Mouse (Mus musculus) limb, embryonic 14.5 days (tissue): Measurements from ENCODE around the gene Tlr9. TPM values are rescaled to one million over a fixed set of nuclear protein-coding genes. Genes with fewer than 3 reads are reported as not detected.

Experiments used
- ATAC-seq: fragments of 200-750 bp; cut with Nextera tagmentation; 2 replicates; pipeline ENCODE4 v1.8.0; 2017; ENCODE audit warnings: low read depth, moderate number of reproducible peaks, moderate TSS enrichment; ENCODE audit not compliant: low FRiP score
- DNase-seq: peaks from one replicate; pipeline ENCODE4 v3.0.0-alpha.2; 2015; ENCODE audit warnings: low spot score
- H3K27ac ChIP-seq: fragments of 300-500 bp; sonication (generic); replicated peaks from 2 replicates; pipeline ENCODE4 v1.5.1; 2014; ENCODE audit warnings: low read depth, mild to moderate bottlenecking, low read length, moderate library complexity, mixed read lengths
- H3K27me3 ChIP-seq: fragments of 300-500 bp; sonication (generic); 2 replicates; pipeline ENCODE4 v1.6.1; 2014; ENCODE audit warnings: low read length, mixed read lengths; ENCODE audit not compliant: control insufficient read depth, insufficient read depth
- H3K36me3 ChIP-seq: fragments of 300-500 bp; sonication (generic); 2 replicates; pipeline ENCODE4 v1.6.1; 2014; ENCODE audit warnings: mild to moderate bottlenecking, low read length, moderate library complexity, mixed read lengths; ENCODE audit not compliant: control insufficient read depth, insufficient read depth
- H3K4me1 ChIP-seq: fragments of 300-500 bp; sonication (generic); 2 replicates; pipeline ENCODE4 v1.6.1; 2014; ENCODE audit warnings: antibody characterized with exemption, low read length, mixed read lengths; ENCODE audit not compliant: control insufficient read depth, insufficient read depth
- H3K4me2 ChIP-seq: fragments of 300-500 bp; sonication (generic); replicated peaks from 2 replicates; pipeline ENCODE4 v1.6.1; 2014; ENCODE audit warnings: low read depth, mild to moderate bottlenecking, low read length, moderate library complexity; ENCODE audit not compliant: severe bottlenecking
- H3K4me3 ChIP-seq: fragments of 300-500 bp; sonication (generic); replicated peaks from 2 replicates; pipeline ENCODE4 v1.5.1; 2014; ENCODE audit warnings: low read length
- H3K9ac ChIP-seq: fragments of 300-500 bp; sonication (generic); 2 replicates; pipeline ENCODE4 v1.6.1; 2014; ENCODE audit warnings: mild to moderate bottlenecking, low read depth, low read length, moderate library complexity; ENCODE audit not compliant: severe bottlenecking
- H3K9me3 ChIP-seq: fragments of 300-500 bp; sonication (generic); 2 replicates; pipeline ENCODE4 v1.6.1; 2016; ENCODE audit warnings: low read length; ENCODE audit not compliant: control insufficient read depth
- POLR2A ChIP-seq: fragments of 200-500 bp; IDR thresholded peaks from 2 replicates; pipeline ENCODE4 v1.8.0; 2012; ENCODE audit warnings: inconsistent platforms, mild to moderate bottlenecking, moderate library complexity, borderline replicate concordance; ENCODE audit not compliant: insufficient read depth, insufficient read length; ENCODE audit errors: extremely low read depth
- WGBS: fragments of 180-500 bp; shearing (Covaris S2); extraction: QIAGEN DNeasy Blood & Tissue Kit; methylation state at CpG from one replicate; pipeline ENCODE4 v1.1.7; 2014; 5-methylcytosine and 5-hydroxymethylcytosine counted together
- polyA plus RNA-seq, 2 experiments: library from polyadenylated mRNA; depleted of rRNA in 1 of 2; stranded (reverse) in 1 of 2; unstranded in 1 of 2; fragments of >200 nt; fragmentation: Nextera tagmentation in 1 of 2; extraction: Ambion mirVana in 1 of 2; gene quantifications; 2 replicates each; pipeline versions ENCODE4 v1.2.1 to v1.2.3; 2012 to 2014

Gene Tlr9
- polyA plus RNA-seq, 2 experiments: 0.08 to 0.99 TPM

GRCm38 (mm10) chr9:106203990-106204851 lies 18.2 kb upstream of the Tlr9 start:
- TF ChIP-seq POLR2A: no peak
- no peak overlapping the region for H3K27ac ChIP-seq

GRCm38 (mm10) chr9:106205713-106206290 lies 16.6 kb upstream of the Tlr9 start:
- H3K27me3 ChIP-seq: no peaks in the 10 kb centered on the region
- H3K4me2 ChIP-seq: no peak overlapping the region
- no peaks in the 10 kb centered on the region for H3K9me3 ChIP-seq
- 76% methylated on average over 7 of the region's 7 CpGs for WGBS
- DNase-seq (no peak), ATAC-seq (no peak)
- TF ChIP-seq POLR2A: no peak
- no peak overlapping the region for H3K27ac ChIP-seq
- no peak overlapping the region for H3K9ac ChIP-seq
- peaks cover 13% of the 10 kb centered on the region; the same call in 1 of the 2 replicates for H3K4me1 ChIP-seq
- no peak overlapping the region for H3K4me3 ChIP-seq
- peaks cover 17% of the 10 kb centered on the region for H3K36me3 ChIP-seq

More at GRCm38 (mm10) chr9:106203990-106204851, 18.2 kb upstream of the Tlr9 start:
- WGBS: 74% methylated on average over 7 of the region's 7 CpGs
- DNase-seq (no peak), ATAC-seq (no peak)
- Histone ChIP-seq H3K4me1 (peaks cover 18% of the 10 kb centered on the region), H3K4me2 (peak overlapping the region; percentile 60), H3K4me3 (peak overlapping the region; percentile 51), H3K27me3 (no peaks in the 10 kb centered on the region), H3K9me3 (no peaks in the 10 kb centered on the region), H3K36me3 (peaks cover 17% of the 10 kb centered on the region), H3K9ac (0 out of 2 replicates have a peak overlapping the region, but pooled peaks have one; percentile 69)

GRCm38 (mm10) chr9:106206515-106206914 lies 15.9 kb upstream of the Tlr9 start:
- no peaks in the 10 kb centered on the region for H3K9me3 ChIP-seq
- peaks cover 14% of the 10 kb centered on the region for H3K4me1 ChIP-seq
- no peak overlapping the region for H3K4me2 ChIP-seq
- no peak overlapping the region for H3K27ac ChIP-seq
- TF ChIP-seq POLR2A: no peak
- WGBS: 63% methylated on average over 2 of the region's 2 CpGs
- DNase-seq: no peak
- no peak for ATAC-seq
- no peak overlapping the region for H3K9ac ChIP-seq
- H3K27me3 ChIP-seq: no peaks in the 10 kb centered on the region
- H3K4me3 ChIP-seq: no peak overlapping the region
- H3K36me3 ChIP-seq: peaks cover 17% of the 10 kb centered on the region

GRCm38 (mm10) chr9:106208181-106208580 lies 14.2 kb upstream of the Tlr9 start:
- Histone ChIP-seq H3K27me3 (no peaks in the 10 kb centered on the region), H3K4me2 (no peak overlapping the region), H3K27ac (no peak overlapping the region), H3K4me3 (no peak overlapping the region), H3K36me3 (peaks cover 27% of the 10 kb centered on the region), H3K9me3 (no peaks in the 10 kb centered on the region), H3K9ac (no peak overlapping the region), H3K4me1 (peaks cover 11% of the 10 kb centered on the region)
- 58% methylated on average over 5 of the region's 5 CpGs for WGBS
- ATAC-seq: no peak
- no peak for DNase-seq
- TF ChIP-seq POLR2A: no peak

- DNase-seq: no peak
- H3K9me3 ChIP-seq: no peaks in the 10 kb centered on the region
- H3K9ac ChIP-seq: no peak overlapping the region
- H3K4me3 ChIP-seq: no peak overlapping the region
- no peak for TF ChIP-seq POLR2A
- no peak for ATAC-seq
- peaks cover 44% of the 10 kb centered on the region for H3K36me3 ChIP-seq
- H3K27ac ChIP-seq: no peak overlapping the region
- no peaks in the 10 kb centered on the region for H3K27me3 ChIP-seq
- H3K4me1 ChIP-seq: peaks cover 2% of the 10 kb centered on the region; the same call in 1 of the 2 replicates
- WGBS: 93% methylated on average over 4 of the region's 4 CpGs
- H3K4me2 ChIP-seq: no peak overlapping the region
Observed at GRCm38 (mm10) chr9:106209954-106210353, 12.4 kb upstream of the Tlr9 start.
